ENCODE assay signal across 24 mouse cellular contexts in the genomic region with DNA sequence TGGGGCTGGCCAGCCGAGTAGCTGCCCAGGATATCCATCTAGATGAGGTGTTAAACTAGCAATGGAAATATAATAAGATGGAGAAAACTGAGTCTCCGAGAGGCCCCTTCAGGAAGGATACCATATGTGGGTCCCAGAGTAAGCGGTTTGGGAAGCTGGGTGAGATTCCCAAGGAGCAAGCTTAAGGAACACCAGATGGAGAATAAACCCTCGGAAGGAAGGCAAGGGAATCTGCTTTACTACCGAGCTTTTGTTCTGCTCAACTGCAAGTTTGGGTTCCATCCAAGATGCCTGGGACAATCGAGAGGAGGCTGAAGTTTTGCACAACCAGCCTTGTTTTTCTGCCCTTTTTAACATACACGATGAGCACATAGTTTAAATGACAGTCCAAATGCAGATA.
DNase-seq lines count a peak whose midpoint lies in the region; ATAC-seq and TF ChIP-seq lines count a peak whose summit lies in the region.
"Had no signal": no experiment of that assay in that cellular context is flagged by ENCODE, and none has a peak within 500 bp of the region (broad histone marks: within the 10 kb centered on the region; RNA-seq: fewer than 3 reads in every experiment).

No protein-coding gene starts in this region.

- peak; percentile 78 for ATAC-seq in frontal cortex, adult (ENCODE audit: low TSS enrichment)
- ATAC-seq in limb, embryonic 12.5 days (ENCODE audit: insufficient number of reproducible peaks, insufficient read depth, low FRiP score, low TSS enrichment, low read depth) = no peak
- no peak for ATAC-seq in embryonic facial prominence, embryonic 14.5 days (ENCODE audit: low read depth)
- no peak for ATAC-seq in lung, postnatal 0 days
- ATAC-seq: intestine, embryonic 15.5 days had no signal

- 52% methylated on average over 7 of the region's 7 CpGs for WGBS in limb, embryonic 12.5 days
- 82% methylated on average over 7 of the region's 7 CpGs for WGBS in limb, embryonic 10.5 days
- 45% methylated on average over 7 of the region's 7 CpGs for WGBS in embryonic facial prominence, embryonic 14.5 days
- WGBS in lung, postnatal 0 days = 60% methylated on average over 7 of the region's 7 CpGs

- H3K4me3 ChIP-seq in limb, embryonic 12.5 days (replicated peaks) = no peak overlapping the region
- no peak overlapping the region for H3K4me3 ChIP-seq in limb, embryonic 10.5 days
- H3K4me3 ChIP-seq in embryonic facial prominence, embryonic 14.5 days (ENCODE audit: low read depth, low read length) = no peak overlapping the region
- H3K4me3 ChIP-seq in lung, postnatal 0 days (ENCODE audit: low read depth, low read length) = no peak overlapping the region
- H3K4me3 ChIP-seq: forebrain, embryonic 10.5 days; gastrocnemius, adult 2 months; heart, embryonic 10.5 days; hindbrain, embryonic 15.5 days; intestine, embryonic 15.5 days; left cerebral cortex, adult 2 months; liver, embryonic 13.5 days; neural tube, embryonic 15.5 days had no signal

- H3K9me3 ChIP-seq in limb, embryonic 12.5 days = no peaks in the 10 kb centered on the region
- H3K9me3 ChIP-seq in limb, embryonic 10.5 days (replicated peaks) = no peaks in the 10 kb centered on the region
- H3K9me3 ChIP-seq in embryonic facial prominence, embryonic 14.5 days (ENCODE audit: control insufficient read depth, low read length) = no peaks in the 10 kb centered on the region
- H3K9me3 ChIP-seq in lung, postnatal 0 days (ENCODE audit: low read length) = no peaks in the 10 kb centered on the region
- H3K9me3 ChIP-seq: forebrain, embryonic 10.5 days; heart, embryonic 10.5 days; hindbrain, embryonic 15.5 days; intestine, embryonic 15.5 days; liver, embryonic 13.5 days; neural tube, embryonic 15.5 days had no signal

- no peak for TF ChIP-seq CTCF in lung, postnatal 0 days (IDR thresholded peaks at IDR 0.05)

- DNase-seq in frontal cortex, adult 2 months (ENCODE audit: extremely low spot score in 1 of 2, low spot score in 1 of 2) = no peak
- no peak for DNase-seq in limb, embryonic 10.5 days (ENCODE audit: low spot score)
- peak; percentile 64 for DNase-seq in embryonic facial prominence, embryonic 14.5 days (ENCODE audit: low spot score)
- peak; percentile 6 for DNase-seq in telencephalon, adult 2 months (ENCODE audit: low read depth, low spot score)
- no peak for DNase-seq in lung, postnatal 0 days (ENCODE audit: low spot score)
- DNase-seq: cerebellum, adult 11-12 months; cerebellum, postnatal 36 days; embryo, embryonic 11 days; gastrocnemius, adult 2 months; heart, postnatal 4 days; kidney, adult 8-10 months; kidney, postnatal 10 days; liver, embryonic 13.5 days; lung, adult 2 months; lung, postnatal 4 days had no signal

- no peaks in the 10 kb centered on the region for H3K36me3 ChIP-seq in limb, embryonic 12.5 days
- H3K36me3 ChIP-seq in limb, embryonic 10.5 days = no peaks in the 10 kb centered on the region
- no peaks in the 10 kb centered on the region for H3K36me3 ChIP-seq in embryonic facial prominence, embryonic 14.5 days (ENCODE audit: control insufficient read depth, insufficient read depth, low read length)
- H3K36me3 ChIP-seq in lung, postnatal 0 days (ENCODE audit: insufficient read depth, low read length) = no peaks in the 10 kb centered on the region
- H3K36me3 ChIP-seq: forebrain, embryonic 10.5 days; heart, embryonic 10.5 days; hindbrain, embryonic 15.5 days; intestine, embryonic 15.5 days; liver, embryonic 13.5 days; neural tube, embryonic 15.5 days had no signal

- H3K4me2 ChIP-seq in limb, embryonic 12.5 days = no peak overlapping the region
- no peak overlapping the region for H3K4me2 ChIP-seq in embryonic facial prominence, embryonic 14.5 days (ENCODE audit: low read depth, low read length)
- H3K4me2 ChIP-seq in lung, postnatal 0 days (replicated peaks; ENCODE audit: low read depth, low read length) = no peak overlapping the region
- H3K4me2 ChIP-seq: hindbrain, embryonic 15.5 days; intestine, embryonic 15.5 days; liver, embryonic 13.5 days; neural tube, embryonic 15.5 days had no signal

- peaks cover 19% of the 10 kb centered on the region for H3K4me1 ChIP-seq in limb, embryonic 12.5 days (replicated peaks)
- peaks cover 7% of the 10 kb centered on the region; the same call in 1 of the 2 replicates for H3K4me1 ChIP-seq in limb, embryonic 10.5 days
- H3K4me1 ChIP-seq in embryonic facial prominence, embryonic 14.5 days (ENCODE audit: control insufficient read depth, insufficient read depth, low read length) = 0 out of 2 replicates have a peak, but pooled peaks cover 5% of the 10 kb centered on the region
- no peaks in the 10 kb centered on the region for H3K4me1 ChIP-seq in lung, postnatal 0 days (ENCODE audit: insufficient read depth, low read depth, low read length)
- H3K4me1 ChIP-seq: forebrain, embryonic 10.5 days; heart, embryonic 10.5 days; hindbrain, embryonic 15.5 days; intestine, embryonic 15.5 days; liver, embryonic 13.5 days; neural tube, embryonic 15.5 days had no signal

- H3K27ac ChIP-seq in limb, embryonic 12.5 days = peak overlapping the region; percentile 59; the same call in 1 of the 2 replicates
- no peak overlapping the region for H3K27ac ChIP-seq in limb, embryonic 10.5 days
- peak overlapping the region; percentile 13; the same call in 1 of the 2 replicates for H3K27ac ChIP-seq in embryonic facial prominence, embryonic 14.5 days (replicated peaks; ENCODE audit: low read depth, low read length)
- H3K27ac ChIP-seq in lung, postnatal 0 days (ENCODE audit: low read length) = no peak overlapping the region
- H3K27ac ChIP-seq: forebrain, embryonic 10.5 days; gastrocnemius, adult 2 months; heart, embryonic 10.5 days; hindbrain, embryonic 15.5 days; intestine, embryonic 15.5 days; left cerebral cortex, adult 2 months; liver, embryonic 13.5 days; neural tube, embryonic 15.5 days; stomach, postnatal 0 days had no signal

- no peak overlapping the region for H3K9ac ChIP-seq in limb, embryonic 12.5 days (replicated peaks)
- H3K9ac ChIP-seq in embryonic facial prominence, embryonic 14.5 days (ENCODE audit: low read depth, low read length) = no peak overlapping the region
- no peak overlapping the region for H3K9ac ChIP-seq in lung, postnatal 0 days (replicated peaks; ENCODE audit: low read depth)
- H3K9ac ChIP-seq: hindbrain, embryonic 15.5 days; intestine, embryonic 15.5 days; liver, embryonic 13.5 days; neural tube, embryonic 15.5 days had no signal

- no peak for TF ChIP-seq EP300 in lung, postnatal 0 days (IDR thresholded peaks at IDR 0.05)

- no peaks in the 10 kb centered on the region for H3K27me3 ChIP-seq in limb, embryonic 12.5 days
- no peaks in the 10 kb centered on the region for H3K27me3 ChIP-seq in limb, embryonic 10.5 days (ENCODE audit: low read depth, poor library complexity, severe bottlenecking)
- H3K27me3 ChIP-seq in embryonic facial prominence, embryonic 14.5 days (replicated peaks; ENCODE audit: control insufficient read depth, insufficient read depth, low read length) = no peaks in the 10 kb centered on the region
- no peaks in the 10 kb centered on the region for H3K27me3 ChIP-seq in lung, postnatal 0 days (replicated peaks; ENCODE audit: insufficient read depth, low read length)
- H3K27me3 ChIP-seq: hindbrain, embryonic 15.5 days; intestine, embryonic 15.5 days; liver, embryonic 13.5 days; neural tube, embryonic 15.5 days had no signal

Comparison
In these comparisons a context has a peak if more than half of its experiments do, and no peak if none do; other contexts are left out.
1. H3K27ac ChIP-seq: peak in limb, embryonic 12.5 days (single experiment) and embryonic facial prominence, embryonic 14.5 days (single experiment); none in limb, embryonic 10.5 days (single experiment) and lung, postnatal 0 days (single experiment).
2. DNase-seq: peak in embryonic facial prominence, embryonic 14.5 days (single experiment) and telencephalon, adult 2 months (single experiment); none in frontal cortex, adult 2 months (0 of 2), limb, embryonic 10.5 days (single experiment) and lung, postnatal 0 days (single experiment).